Mouse (Mus musculus) erythroblast, embryonic 14.5 days (primary cell): ENCODE results near the gene Hkdc1. TPM values are rescaled to one million over a fixed set of nuclear protein-coding genes. Genes with fewer than 3 reads are reported as not detected.
A peak's percentile ranks its signal among the peaks of the same experiment; 100 is the strongest.

ENCODE experiments used
- H3K27me3 ChIP-seq: 2 replicates; pipeline ENCODE4 v1.6.1; 2012; ENCODE audit warnings: inconsistent platforms; ENCODE audit not compliant: control insufficient read depth
- H3K36me3 ChIP-seq: 2 replicates; pipeline ENCODE4 v1.6.1; 2012; ENCODE audit warnings: mild to moderate bottlenecking, inconsistent platforms; ENCODE audit not compliant: control insufficient read depth
- H3K4me1 ChIP-seq: 2 replicates; pipeline ENCODE4 v1.6.1; 2012; ENCODE audit warnings: inconsistent platforms; ENCODE audit not compliant: control insufficient read depth
- H3K4me3 ChIP-seq: replicated peaks from 2 replicates; pipeline ENCODE3; 2012; ENCODE audit warnings: moderate library complexity, mild to moderate bottlenecking, inconsistent platforms
- H3K9me3 ChIP-seq: 2 replicates; pipeline ENCODE4 v1.6.1; 2012; ENCODE audit warnings: low read length, inconsistent platforms, mixed read lengths; ENCODE audit not compliant: control insufficient read depth
- GATA1 ChIP-seq: IDR thresholded peaks from 2 replicates; pipeline ENCODE4 v1.6.1; 2012; ENCODE audit warnings: low read length, inconsistent platforms, mixed read lengths
- TAL1 ChIP-seq: IDR thresholded peaks from 3 replicates; pipeline ENCODE4 v1.6.1; 2012; ENCODE audit warnings: low read length, inconsistent platforms, mixed read lengths
- polyA plus RNA-seq: library from polyadenylated mRNA; stranded (reverse); fragments of >175 nt; gene quantifications from 2 replicates; pipeline ENCODE4 v1.2.3, GENCODE M21; 2012

The Hkdc1 gene
- polyA plus RNA-seq, 1 experiment = 0.01 TPM

GRCm38 (mm10) chr10:62341956-62342355 is 80.3 kb downstream of the Hkdc1 start:
- TF ChIP-seq GATA1 (no peak), TAL1 (no peak)

GRCm38 (mm10) chr10:62340991-62341390 is 81.3 kb downstream of the Hkdc1 start:
- H3K4me1 ChIP-seq = peaks cover 97% of the 10 kb centered on the region
- no peak for TF ChIP-seq GATA1
- no peak for TF ChIP-seq TAL1
- peaks cover 72% of the 10 kb centered on the region for H3K36me3 ChIP-seq
- peak overlapping the region; percentile 70 for H3K4me3 ChIP-seq
- no peaks in the 10 kb centered on the region for H3K27me3 ChIP-seq
- no peaks in the 10 kb centered on the region for H3K9me3 ChIP-seq

More at GRCm38 (mm10) chr10:62341956-62342355, 80.3 kb downstream of the Hkdc1 start:
- no peaks in the 10 kb centered on the region for H3K9me3 ChIP-seq
- peak overlapping the region; percentile 70 for H3K4me3 ChIP-seq
- H3K27me3 ChIP-seq = no peaks in the 10 kb centered on the region
- peaks cover 92% of the 10 kb centered on the region for H3K4me1 ChIP-seq
- peaks cover 62% of the 10 kb centered on the region for H3K36me3 ChIP-seq

DNA sequence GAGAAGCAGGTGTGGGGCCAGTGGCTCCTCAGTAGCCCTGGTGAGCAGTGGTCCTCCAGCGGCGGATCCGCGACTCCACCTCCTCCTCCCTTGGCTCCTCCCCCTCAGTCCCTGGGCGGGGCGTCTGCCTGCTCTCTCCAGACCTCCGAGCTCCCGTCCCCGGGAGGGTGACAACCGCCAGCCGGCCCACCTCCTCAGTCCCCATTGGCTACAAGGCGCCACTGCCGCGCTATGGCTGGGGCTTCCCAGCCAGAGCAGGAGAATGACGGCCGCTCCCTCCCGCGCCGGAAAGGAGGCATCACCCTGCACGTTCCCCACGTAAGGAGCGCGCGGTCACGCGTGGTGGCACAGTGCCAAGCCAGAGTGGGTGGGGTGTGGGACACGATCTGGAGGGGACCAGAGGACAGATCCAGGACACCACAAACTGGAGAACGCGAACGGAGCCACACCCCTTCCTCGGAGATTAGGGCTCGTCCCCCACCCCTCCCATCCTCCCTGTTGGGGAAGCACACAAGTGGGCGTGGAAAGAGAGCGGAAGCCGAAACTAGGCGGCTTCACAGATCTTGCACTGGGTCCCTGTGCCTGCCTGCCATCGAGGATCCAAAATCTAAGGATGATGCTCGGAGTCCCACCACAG is 82.1 kb downstream of the Hkdc1 start:
- Histone ChIP-seq H3K9me3 (no peaks in the 10 kb centered on the region), H3K4me1 (peaks cover 97% of the 10 kb centered on the region), H3K27me3 (no peaks in the 10 kb centered on the region), H3K36me3 (peaks cover 77% of the 10 kb centered on the region), H3K4me3 (peak overlapping the region; percentile 70)
- TF ChIP-seq GATA1 (peak; percentile 11; the same call in 1 of the 2 replicates), TAL1 (no peak)

GRCm38 (mm10) chr10:62339211-62340094 is 82.8 kb downstream of the Hkdc1 start:
- no peaks in the 10 kb centered on the region for H3K9me3 ChIP-seq
- peaks cover 97% of the 10 kb centered on the region for H3K4me1 ChIP-seq
- no peaks in the 10 kb centered on the region for H3K27me3 ChIP-seq
- peak overlapping the region; percentile 70 for H3K4me3 ChIP-seq
- H3K36me3 ChIP-seq = peaks cover 84% of the 10 kb centered on the region
- peak; percentile 33; the same call in 1 of the 2 replicates for TF ChIP-seq GATA1
- TF ChIP-seq TAL1 = no peak

DNA sequence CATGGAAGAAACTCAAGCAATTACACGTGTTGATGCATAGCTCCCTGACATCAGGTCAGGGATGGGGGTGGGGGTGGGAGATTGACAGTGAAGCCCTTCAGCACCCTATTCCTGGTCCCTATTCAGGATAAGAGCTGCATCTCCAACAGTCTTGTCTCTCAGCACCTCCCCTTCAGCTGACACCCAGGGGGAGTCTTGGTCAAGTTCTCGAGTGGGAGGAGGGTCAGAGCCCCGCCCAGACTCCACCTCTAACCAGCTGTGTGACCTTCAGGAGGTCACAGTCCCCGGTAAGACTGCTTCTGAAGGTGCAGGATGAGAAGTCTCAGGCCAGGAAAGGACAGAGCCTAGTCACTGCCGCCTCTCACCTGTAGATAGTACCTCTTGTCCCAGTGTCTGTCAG is 83.7 kb downstream of the Hkdc1 start:
- TF ChIP-seq TAL1 (no peak), GATA1 (no peak)
- peaks cover 96% of the 10 kb centered on the region for H3K4me1 ChIP-seq
- peaks cover 83% of the 10 kb centered on the region for H3K36me3 ChIP-seq
- peak overlapping the region; percentile 70 for H3K4me3 ChIP-seq
- H3K9me3 ChIP-seq = no peaks in the 10 kb centered on the region
- H3K27me3 ChIP-seq = no peaks in the 10 kb centered on the region

DNA sequence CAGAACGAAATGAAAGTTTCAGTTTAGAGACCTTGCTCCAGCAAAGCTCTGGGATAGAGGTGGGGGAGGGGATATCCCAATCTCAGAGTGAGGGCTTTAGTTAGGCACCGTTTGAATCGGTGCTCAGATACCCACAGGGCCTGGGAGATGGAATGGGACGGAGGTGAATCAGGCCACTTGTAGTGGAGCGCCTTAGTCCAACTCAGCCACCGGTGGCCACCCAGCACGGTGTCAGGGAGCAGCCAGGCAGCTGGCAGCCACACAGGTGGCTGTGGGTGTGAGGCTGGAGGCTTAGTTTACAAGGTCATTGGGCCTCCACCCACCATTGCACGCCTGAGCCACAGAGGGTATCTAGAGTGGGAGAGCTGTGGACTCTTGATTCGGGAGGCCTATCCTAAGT is 84.1 kb downstream of the Hkdc1 start:
- Histone ChIP-seq H3K27me3 (no peaks in the 10 kb centered on the region), H3K4me1 (peaks cover 96% of the 10 kb centered on the region), H3K36me3 (peaks cover 83% of the 10 kb centered on the region), H3K9me3 (no peaks in the 10 kb centered on the region), H3K4me3 (peak overlapping the region; percentile 70)
- TF ChIP-seq TAL1 (no peak), GATA1 (no peak)

DNA sequence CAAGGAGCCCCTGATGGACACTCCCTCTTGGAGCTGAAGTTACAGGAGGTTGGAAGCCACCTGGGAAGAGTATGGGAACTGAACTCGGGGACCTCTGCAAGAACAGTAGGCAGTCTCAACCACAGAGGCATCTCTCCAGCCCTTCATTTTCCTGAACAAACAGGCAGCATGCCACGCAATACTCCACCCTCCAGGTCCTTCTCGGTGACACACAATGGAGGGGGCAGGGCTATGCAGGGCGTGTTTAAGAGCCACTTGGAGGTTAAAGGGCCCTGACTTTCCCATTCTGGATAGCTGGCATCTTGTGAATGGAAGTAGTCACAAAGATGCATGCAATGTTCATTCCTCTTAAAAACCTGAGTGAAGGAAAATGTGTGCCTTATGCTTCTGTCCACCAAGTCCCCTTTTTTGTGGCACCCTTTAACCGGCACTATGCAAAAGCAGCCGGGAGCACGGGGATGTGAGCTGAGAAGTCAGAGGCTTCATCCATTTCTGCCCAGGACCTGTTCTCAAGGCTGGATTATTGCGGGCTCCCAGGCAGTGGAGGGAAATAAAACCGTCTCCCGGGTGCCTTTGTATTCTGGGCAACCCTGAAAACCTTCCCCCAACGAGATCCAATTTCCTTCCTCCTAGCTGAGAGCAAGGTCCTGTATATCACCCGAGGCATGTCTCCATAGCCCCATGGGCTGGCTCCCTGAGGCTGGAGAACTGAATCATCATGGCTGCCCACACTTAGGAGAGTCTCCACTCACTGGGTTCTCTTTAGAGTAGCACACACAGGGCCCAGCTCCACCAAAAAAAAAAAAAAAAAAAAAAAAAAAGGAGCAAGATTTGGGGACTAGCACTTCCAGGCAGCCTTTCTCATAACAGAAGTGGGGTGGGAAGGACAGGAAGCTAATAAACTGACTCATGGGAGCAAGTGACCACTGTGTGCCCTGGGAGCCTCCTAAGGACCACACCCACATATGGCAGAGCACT is 85.4 kb downstream of the Hkdc1 start:
- Histone ChIP-seq H3K9me3 (no peaks in the 10 kb centered on the region), H3K4me1 (peaks cover 96% of the 10 kb centered on the region), H3K27me3 (no peaks in the 10 kb centered on the region), H3K4me3 (peak overlapping the region; percentile 34), H3K36me3 (peaks cover 79% of the 10 kb centered on the region)
- TF ChIP-seq TAL1 = no peak
- no peak for TF ChIP-seq GATA1

- Histone ChIP-seq H3K27me3 (no peaks in the 10 kb centered on the region), H3K36me3 (peaks cover 82% of the 10 kb centered on the region), H3K4me1 (peaks cover 97% of the 10 kb centered on the region), H3K9me3 (no peaks in the 10 kb centered on the region), H3K4me3 (peak overlapping the region; percentile 49)
- TF ChIP-seq GATA1 (no peak), TAL1 (no peak)
Measured at GRCm38 (mm10) chr10:62335423-62335776, 86.9 kb downstream of the Hkdc1 start.
